Mouse (Mus musculus) gastrocnemius, postnatal 25 days (tissue): ENCODE data around the gene Sdad1. TPM values are rescaled to one million over a fixed set of nuclear protein-coding genes. Genes with fewer than 3 reads are reported as not detected.

ENCODE experiments used
- DNase-seq: peaks from one replicate; pipeline ENCODE4 v3.0.0; 2022
- total RNA-seq, 2 experiments: library from RNA; stranded (reverse); gene quantifications; 1 replicate in 1 of 2; 2 replicates in 1 of 2; pipeline ENCODE4 v1.2.3; 2021

The Sdad1 gene
- total RNA-seq, 2 experiments from 2014 or later = 15.0 to 15.7 TPM

GRCm38 (mm10) chr5:92312046-92312715, 1.9 kb upstream of the Sdad1 start:
- DNase-seq = peak; percentile 44

- DNase-seq = no peak
Observed at GRCm38 (mm10) chr5:92304291-92304690, 6.0 kb downstream of the Sdad1 start.

DNA sequence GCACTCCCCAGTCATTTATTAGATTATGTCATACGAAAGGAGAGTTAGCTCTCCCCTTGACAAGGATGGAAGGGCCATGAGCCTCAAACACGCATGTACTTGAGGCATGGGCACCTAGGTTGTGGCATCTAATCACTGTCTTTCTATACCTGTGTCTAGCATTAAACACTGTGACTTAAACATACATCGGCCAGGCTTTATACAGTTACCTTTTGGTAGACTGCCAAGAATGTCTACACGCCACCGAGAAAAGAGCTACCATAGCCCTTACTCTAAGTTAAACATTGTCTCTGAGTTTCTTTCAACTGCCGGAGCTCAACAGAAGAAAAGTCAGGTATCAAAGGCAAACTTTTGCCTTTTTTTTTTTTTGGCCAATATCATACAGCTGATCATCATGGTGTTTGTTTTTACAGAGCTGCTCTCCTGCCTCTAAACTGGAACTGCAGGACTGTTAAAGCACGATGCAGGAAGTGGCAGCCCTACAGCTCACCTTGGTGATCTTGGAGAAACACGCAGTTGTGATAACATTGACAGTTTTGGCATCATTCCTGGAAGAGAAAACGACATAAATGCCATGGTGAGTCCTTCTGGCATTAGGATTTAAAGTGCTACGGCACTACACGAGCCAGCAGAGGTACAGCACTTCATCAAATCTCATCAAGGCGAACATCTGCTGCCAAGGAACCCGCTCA, 8.0 kb downstream of the Sdad1 start:
- DNase-seq = no peak

DNA sequence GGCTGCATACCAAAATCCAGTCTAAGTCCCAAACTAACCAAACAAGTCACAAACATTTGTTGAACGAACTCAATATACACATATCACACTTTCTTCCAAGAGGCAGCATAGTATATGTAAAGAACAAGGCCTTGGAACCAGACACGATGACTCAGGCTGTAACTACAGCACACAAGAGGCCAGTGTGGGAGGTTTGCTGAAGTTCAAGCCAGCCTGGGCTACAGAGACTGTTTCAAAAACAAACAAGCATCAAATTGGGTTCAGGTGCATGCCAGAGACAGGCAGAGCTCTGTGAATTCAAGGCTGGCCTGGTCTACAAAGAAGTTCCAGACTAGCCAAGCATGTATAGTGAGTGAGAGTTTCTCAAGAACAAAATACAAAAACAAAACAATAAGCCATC, 15.8 kb downstream of the Sdad1 start:
- DNase-seq = no peak

DNA sequence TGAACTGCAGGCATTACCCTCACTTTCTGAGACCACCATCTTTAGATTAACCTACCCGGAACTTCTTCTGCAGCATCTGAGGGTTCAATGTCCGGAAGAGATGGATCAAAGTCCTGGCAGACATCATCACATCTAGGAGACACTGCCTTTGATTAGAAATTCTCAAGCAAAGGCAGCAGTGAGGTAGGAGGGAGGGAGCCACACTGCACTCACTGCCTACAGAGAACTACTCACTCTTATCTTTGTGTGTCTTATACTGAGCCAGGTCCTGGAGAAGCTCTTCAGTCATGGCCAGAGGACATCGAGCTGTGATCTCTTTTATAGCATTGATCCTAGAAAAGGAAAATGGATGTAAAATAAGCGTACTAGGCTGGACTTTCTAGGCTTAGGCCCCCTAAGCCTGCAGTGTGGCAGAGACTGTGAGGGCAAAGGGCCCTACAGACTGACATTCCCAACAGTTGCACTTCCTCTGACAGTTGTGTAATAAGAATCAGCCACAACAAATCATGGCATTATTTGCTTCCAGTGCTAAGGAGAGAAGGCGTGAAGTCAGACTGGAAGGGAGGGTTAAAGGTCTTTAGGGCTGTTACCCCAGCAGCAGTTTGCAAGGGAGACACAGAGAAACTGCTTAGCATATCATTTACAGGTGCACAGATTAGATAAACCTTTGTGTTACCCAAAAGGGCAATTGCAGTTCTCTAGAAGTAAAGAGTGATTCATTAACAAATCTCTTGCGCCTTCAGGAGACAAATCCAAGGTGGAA, 18.4 kb downstream of the Sdad1 start:
- no peak for DNase-seq

DNA sequence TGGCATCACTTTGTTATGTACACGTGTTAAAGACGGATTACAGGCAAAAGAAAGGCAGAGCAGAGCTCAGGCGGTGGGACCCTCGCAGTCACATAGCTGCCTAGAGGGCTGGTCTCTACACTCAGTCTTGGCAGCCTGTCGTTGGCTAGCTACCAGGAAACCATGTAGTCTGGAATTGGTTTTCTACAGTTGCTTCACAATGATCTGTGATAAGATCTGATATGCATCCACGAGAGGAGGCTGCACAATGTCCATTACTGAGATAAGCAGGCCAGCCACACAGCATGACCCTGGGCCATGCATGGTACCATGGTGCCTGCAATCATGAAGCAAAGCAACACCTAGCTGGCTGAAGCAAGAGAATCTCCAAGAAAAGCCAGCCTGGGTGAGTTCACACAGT, 22.4 kb downstream of the Sdad1 start:
- DNase-seq = no peak

DNA sequence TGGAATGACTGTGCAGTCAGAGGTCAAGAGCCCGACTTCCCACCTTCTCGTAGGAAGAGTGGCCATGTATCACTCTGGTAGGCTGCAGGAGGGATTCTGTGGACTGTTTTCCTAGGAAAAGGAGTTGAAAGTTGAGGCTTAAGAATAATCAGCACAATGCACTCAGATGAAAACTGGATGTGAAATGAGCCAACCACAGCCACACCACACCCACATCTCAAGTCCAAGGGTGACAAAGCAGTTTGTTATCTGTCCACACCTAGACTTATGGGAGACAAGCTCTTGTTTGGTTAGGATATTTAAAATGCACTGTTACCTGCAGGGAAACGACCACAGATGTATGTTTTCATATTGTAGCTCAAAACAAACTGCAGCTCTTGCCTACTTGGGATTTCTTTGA, 27.2 kb downstream of the Sdad1 start:
- no peak for DNase-seq

- peak; percentile 27 for DNase-seq
Observed at GRCm38 (mm10) chr5:92282571-92282970, 27.7 kb downstream of the Sdad1 start.

DNA sequence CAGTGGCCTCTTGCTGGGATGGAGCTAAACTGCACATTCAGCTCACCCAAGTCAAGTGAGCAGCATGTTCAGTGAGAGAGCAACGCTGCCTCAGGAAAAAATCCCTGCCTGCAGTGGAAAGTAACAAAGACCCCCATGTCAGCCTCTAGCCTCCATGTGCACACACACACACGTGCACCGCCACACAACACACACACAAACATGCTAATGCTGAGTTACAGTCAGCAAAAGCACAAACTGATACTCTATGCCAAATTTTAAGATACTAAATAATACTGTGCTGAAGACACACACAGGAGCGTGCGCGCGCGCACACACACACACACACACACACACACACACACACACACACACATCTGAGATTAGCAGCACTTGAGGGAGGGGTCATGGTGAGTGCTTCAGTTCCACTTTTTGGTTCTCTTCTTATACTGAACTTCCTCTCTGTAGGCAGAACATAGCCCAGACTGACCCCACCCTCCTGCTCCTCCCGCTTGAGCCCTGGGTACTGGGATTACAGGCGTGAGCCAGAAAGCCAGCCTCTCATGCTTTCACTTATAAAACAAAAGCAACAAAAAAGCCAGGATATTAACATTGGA, 31.2 kb downstream of the Sdad1 start:
- DNase-seq = peak; percentile 26

GRCm38 (mm10) chr5:92277437-92278394, 32.6 kb downstream of the Sdad1 start, which contains the start of gene Naaa:
Naaa (minus strand) TSS chr5:92278170.
- peak; percentile 89 for DNase-seq

DNA sequence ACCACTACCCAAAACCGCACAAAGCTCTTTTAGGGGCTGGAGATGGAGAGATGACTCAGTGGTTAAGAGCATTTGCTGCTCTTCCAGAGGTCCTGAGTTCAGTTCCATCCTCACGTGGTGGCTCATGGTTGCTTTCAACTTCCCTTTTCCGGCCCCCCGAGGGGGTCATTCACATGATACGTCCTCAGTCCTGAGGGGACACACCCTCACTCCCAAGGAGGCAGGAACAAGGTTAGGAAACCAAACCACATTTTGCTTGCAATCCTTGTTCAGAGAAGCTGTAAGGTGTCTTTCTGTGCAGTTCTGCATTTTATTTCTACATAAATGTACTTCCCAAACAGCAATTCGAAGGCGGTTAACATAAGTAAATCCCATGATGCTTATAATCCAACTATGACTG, 39.8 kb downstream of the Sdad1 start:
- DNase-seq = no peak

- no peak for DNase-seq
Observed at GRCm38 (mm10) chr5:92263761-92264359, 46.4 kb downstream of the Sdad1 start.

DNA sequence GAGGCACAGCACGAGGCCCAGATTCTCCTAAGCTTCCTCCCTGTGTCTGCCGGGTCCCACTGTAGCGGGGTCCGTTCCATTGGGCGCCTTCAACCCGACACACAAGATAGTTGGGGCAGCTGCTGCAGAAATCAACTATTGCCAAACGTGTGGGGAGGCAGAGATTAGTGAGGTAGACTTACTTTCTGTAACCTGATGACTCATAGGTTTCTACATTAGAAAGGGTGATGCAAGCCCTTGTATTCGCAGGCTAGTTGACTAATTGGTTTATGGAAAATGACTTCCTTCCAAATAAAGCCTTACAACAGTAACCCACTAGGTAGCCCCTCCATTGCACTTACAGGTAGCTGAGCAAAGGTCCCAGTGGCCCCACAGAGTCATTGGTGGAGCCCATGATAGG, 47.6 kb downstream of the Sdad1 start:
- no peak for DNase-seq

DNA sequence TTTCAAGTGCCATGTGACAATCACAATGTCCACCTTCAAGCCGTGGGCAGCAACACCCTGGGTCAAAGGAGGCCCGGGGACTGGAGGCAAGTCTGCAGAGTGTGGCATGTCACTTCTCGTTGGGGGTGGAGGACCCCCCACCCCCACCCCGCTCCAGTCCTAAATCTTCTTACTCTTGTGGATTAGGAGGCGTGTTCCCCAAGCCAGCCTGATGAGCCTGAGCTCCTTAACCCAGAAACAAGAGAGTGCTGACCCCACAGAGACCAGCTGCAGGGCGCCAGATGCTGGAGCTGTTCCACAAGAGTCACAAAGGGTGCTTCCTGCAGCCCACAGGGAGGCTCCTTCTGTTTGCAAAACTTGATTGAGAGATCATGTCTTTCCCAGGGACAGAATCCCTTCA, 54.1 kb downstream of the Sdad1 start, which contains the start of gene Ppef2:
Gene Ppef2, minus strand, starts transcription at position 61 of the 400 bp plus-strand sequence.
- DNase-seq = no peak

GRCm38 (mm10) chr5:92254476-92254875, 55.8 kb downstream of the Sdad1 start:
- DNase-seq = no peak

DNA sequence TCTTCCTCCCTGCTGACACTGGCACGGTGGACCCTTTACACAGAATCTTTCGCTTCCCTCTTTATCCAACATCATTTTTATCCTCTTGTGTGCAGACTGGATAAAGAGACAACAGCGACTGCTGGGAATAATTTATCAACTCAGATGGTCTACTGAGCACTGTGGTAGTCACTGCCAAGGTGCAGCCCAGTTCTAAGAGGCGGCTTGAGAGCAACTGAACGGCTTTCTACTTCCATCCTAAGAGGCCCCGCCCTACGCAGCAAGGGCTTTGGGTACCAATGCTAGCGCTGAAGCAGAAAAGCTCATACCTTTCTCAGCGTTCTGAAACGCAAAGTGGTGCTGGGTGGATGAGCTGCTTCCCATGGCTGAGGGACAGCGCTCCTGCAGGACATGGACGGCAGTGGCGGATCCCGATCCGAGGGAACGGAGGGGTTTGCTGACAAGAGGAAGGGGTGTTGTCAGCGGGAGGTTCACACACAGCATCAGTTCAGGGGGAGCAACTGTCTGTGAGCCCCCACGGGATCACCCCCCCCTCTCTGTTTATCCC, 57.4 kb downstream of the Sdad1 start:
- DNase-seq = no peak

GRCm38 (mm10) chr5:92252031-92252430, 58.2 kb downstream of the Sdad1 start:
- no peak for DNase-seq

DNA sequence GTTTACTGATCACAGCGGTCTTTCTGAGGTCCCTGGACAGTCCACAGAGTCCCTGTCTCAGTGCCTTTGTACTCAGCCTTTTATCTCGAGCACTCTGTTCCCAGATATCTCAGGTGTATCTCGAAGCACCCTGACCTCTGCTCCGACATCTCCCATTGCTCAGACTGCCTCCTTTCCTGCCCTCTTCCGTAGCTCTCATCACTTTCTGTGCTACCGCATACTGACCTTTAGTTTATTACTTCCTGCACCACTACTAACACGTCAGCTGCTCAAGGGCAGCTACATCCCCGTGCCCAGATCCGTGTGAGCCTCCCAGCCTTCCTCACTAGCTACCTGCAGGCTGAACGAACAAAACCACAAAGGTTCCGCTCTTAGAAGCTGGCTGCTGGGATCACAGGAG, 61.7 kb downstream of the Sdad1 start:
- DNase-seq = no peak

- DNase-seq = no peak
Observed at GRCm38 (mm10) chr5:92245483-92245882, 64.8 kb downstream of the Sdad1 start.

DNA sequence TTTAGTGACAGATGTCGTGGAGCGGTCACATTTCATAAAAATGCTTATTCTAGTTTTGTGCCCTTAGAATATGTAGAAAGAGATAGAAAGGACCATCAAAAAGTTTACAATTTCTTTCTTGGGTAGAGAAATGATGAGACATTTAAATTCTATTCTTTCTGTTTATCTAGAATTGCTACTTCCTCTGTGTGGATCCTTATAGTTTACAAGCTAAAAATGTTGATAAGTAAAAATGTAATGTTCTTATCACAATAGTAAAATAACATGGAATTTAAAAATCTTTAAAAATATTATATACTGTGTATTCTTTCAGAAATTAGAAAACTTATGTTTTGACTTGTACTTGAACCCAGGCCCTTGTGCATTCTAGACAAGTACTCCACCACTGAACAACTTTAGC, 65.4 kb downstream of the Sdad1 start:
- no peak for DNase-seq

- no peak for DNase-seq
Observed at GRCm38 (mm10) chr5:92240769-92241168, 69.5 kb downstream of the Sdad1 start.
